Mouse (Mus musculus) activated CD4-positive, CD25-positive, alpha-beta regulatory T cell, adult 9 weeks (primary cell): ENCODE data around the gene Cdc42. TPM values are rescaled to one million over a fixed set of nuclear protein-coding genes. Genes with fewer than 3 reads are reported as not detected.

ENCODE experiments used
- polyA plus RNA-seq: library from polyadenylated mRNA; unstranded; fragments of 100-300 nt; shearing (Covaris generic); gene quantifications from one replicate; pipeline ENCODE4 v1.2.1, GENCODE M21; 2017

Cdc42 gene
- polyA plus RNA-seq, result 972 TPM

DNA sequence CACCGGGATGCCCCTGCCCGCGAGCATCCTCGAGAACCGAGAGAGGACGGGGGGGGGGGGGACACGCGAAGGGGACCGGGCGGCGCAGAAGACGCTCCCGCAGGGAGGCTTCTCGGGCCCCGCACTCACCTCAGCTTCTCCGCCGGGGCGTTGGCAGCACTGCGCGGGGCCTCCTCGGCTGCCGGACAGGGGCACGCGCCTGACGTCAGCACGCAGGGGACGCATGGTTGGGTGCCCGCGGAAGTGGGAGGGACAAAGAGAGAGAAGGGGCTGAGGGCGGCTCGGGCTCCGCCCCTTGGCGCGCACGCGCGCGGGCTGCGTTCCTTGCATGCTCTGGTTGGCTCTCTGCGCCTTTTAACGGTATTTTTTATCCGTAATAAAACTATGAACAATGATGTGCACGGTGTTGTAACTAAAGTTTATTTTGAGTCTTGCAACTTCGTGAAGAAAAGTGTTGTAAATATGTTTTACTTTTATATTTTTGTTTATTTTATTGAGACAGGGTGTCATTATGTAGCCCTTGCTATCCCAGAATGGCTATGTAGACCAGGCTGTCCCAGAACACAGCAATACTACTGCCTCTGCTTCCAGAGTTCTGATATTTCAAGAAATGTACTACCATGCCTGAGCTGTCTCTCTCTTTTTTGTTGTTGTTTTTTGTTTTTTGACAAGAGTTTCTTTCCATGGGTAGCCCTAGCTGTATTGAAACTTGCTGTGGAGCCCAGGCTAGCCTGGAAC lies at the start of gene Cdc42:
Gene Cdc42, minus strand, starts transcription at position 204 of the 738 bp plus-strand sequence.

DNA sequence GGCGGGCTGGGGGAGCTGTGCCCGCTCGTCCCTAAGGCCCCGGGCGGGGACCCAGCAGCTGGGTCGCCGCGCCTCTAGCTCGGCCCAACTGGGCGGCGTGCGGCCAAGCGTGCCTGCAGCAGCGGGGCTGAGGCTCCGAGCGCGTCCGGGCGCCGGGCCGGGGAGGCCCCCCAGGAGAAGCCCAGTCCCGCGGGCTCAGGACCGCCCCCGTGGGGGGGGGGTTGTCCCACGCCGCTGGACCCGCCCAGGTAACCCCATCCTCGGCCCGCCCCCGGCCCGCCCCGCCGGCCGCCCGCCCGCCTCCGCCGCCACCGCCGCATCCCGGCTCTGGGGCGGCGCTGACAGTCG lies 80.4 kb downstream of the Cdc42 start, which contains the start of gene Wnt4:
Gene Wnt4, plus strand, starts transcription at position 324 of the 348 bp plus-strand sequence.

Other genes starting within 250 kb of the Cdc42 start
- gene Wnt4, start 80.2 kb downstream of the Cdc42 start, polyA plus RNA-seq, result 0.20 TPM
- gene Cela3a, start 52.1 kb upstream of the Cdc42 start, polyA plus RNA-seq, result not detected
- gene Cela3b, start 72.8 kb upstream of the Cdc42 start, polyA plus RNA-seq, result not detected
- not detected for gene 1700013G24Rik, start 95.6 kb upstream of the Cdc42 start, polyA plus RNA-seq
- gene Hspg2, start 111.0 kb upstream of the Cdc42 start, polyA plus RNA-seq, result 0.04 TPM
- not detected for gene Ldlrad2, start 216.8 kb upstream of the Cdc42 start, polyA plus RNA-seq
- 61.1 TPM for gene Usp48, start 236.0 kb upstream of the Cdc42 start, polyA plus RNA-seq